Mouse (Mus musculus): Measurements from ENCODE around the gene Snrnp27. TPM values are rescaled to one million over a fixed set of nuclear protein-coding genes. Genes with fewer than 3 reads are reported as not detected.

Snrnp27 gene
- total RNA-seq, 2 experiments from 2014 or later: 60.6 to 60.8 TPM

- DNase-seq (ENCODE audit: low spot score in 2 of 2): no peak
- no peak for TF ChIP-seq CTCF (conservative IDR thresholded peaks at IDR 0.05)
- H3K27ac ChIP-seq: no peak overlapping the region
- no peak overlapping the region for H3K4me3 ChIP-seq
These were observed 54.2 kb downstream of the Snrnp27 start for GRCm38 (mm10) chr6:86630141-86630540.

- no peak for TF ChIP-seq CTCF (conservative IDR thresholded peaks at IDR 0.05)
- no peak within 1 kb of the TSS for H3K27ac ChIP-seq
These were observed 56.4 kb downstream of the Snrnp27 start, which contains the start of gene Asprv1 for GRCm38 (mm10) chr6:86627946-86628345. Asprv1 (plus strand) TSS chr6:86628164.

More at GRCm38 (mm10) chr6:86627946-86628345, 56.4 kb downstream of the Snrnp27 start, which contains the start of gene Asprv1:
- H3K4me3 ChIP-seq: no peak within 1 kb of the TSS
- DNase-seq (ENCODE audit: low spot score in 2 of 2): no peak

Other genes starting within 250 kb of the Snrnp27 start
- 10 to 100 TPM; 18.9 to 20.6 TPM for gene C87436, start 246.1 kb downstream of the Snrnp27 start, total RNA-seq (2021)
- gene Pcbp1, start 158.2 kb downstream of the Snrnp27 start, total RNA-seq (2021): 100 to 1,000 TPM; 179 to 184 TPM
- 1 to 10 TPM; 1.2 to 1.9 TPM for gene Asprv1, start 56.4 kb downstream of the Snrnp27 start, total RNA-seq (2021)
- 10 to 100 TPM; 17.9 to 20.7 TPM for gene Mxd1, start 15.4 kb downstream of the Snrnp27 start, total RNA-seq (2021)
- gene Gmcl1, start 48.9 kb upstream of the Snrnp27 start, total RNA-seq (2021): 10 to 100 TPM; 28.3 to 31.5 TPM
- gene Anxa4, start 109.1 kb upstream of the Snrnp27 start, total RNA-seq (2021): 1 to 10 TPM; 4.6 to 4.8 TPM
- gene Aak1, start 165.0 kb upstream of the Snrnp27 start, total RNA-seq (2021): 100 to 1,000 TPM; 445 to 462 TPM